Mouse (Mus musculus): ENCODE data around the gene Cx3cl1. TPM values are rescaled to one million over a fixed set of nuclear protein-coding genes. Genes with fewer than 3 reads are reported as not detected.

Gene Cx3cl1
- total RNA-seq, 2 experiments from 2014 or later = 2.1 to 2.3 TPM

- no peak for DNase-seq (ENCODE audit: low spot score in 2 of 2)
These were observed 28.6 kb downstream of the Cx3cl1 start for GRCm38 (mm10) chr8:94800278-94800968.

GRCm38 (mm10) chr8:94801293-94802095 is 29.7 kb downstream of the Cx3cl1 start:
- DNase-seq (ENCODE audit: low spot score in 2 of 2) = no peak

- DNase-seq (ENCODE audit: low spot score in 2 of 2) = no peak
These were observed 30.6 kb downstream of the Cx3cl1 start for GRCm38 (mm10) chr8:94802375-94802774.

GRCm38 (mm10) chr8:94803551-94803950 is 31.7 kb downstream of the Cx3cl1 start:
- DNase-seq (ENCODE audit: low spot score in 2 of 2) = no peak

GRCm38 (mm10) chr8:94804546-94805340 is 32.9 kb downstream of the Cx3cl1 start:
- no peak for DNase-seq (ENCODE audit: low spot score in 2 of 2)

- no peak for DNase-seq (ENCODE audit: low spot score in 2 of 2)
These were observed 34.0 kb downstream of the Cx3cl1 start for GRCm38 (mm10) chr8:94805811-94806210.

- no peak for DNase-seq (ENCODE audit: low spot score in 2 of 2)
These were observed 35.7 kb downstream of the Cx3cl1 start for GRCm38 (mm10) chr8:94807506-94807905.

- DNase-seq (ENCODE audit: low spot score in 2 of 2) = no peak
These were observed 36.6 kb downstream of the Cx3cl1 start for GRCm38 (mm10) chr8:94808372-94808771.

GRCm38 (mm10) chr8:94810153-94810552 is 38.3 kb downstream of the Cx3cl1 start, which contains the start of gene Ccl17:
Gene Ccl17, plus strand, starts transcription at chr8:94810453.
- DNase-seq (ENCODE audit: low spot score in 2 of 2) = no peak

- no peak for DNase-seq (ENCODE audit: low spot score in 2 of 2)
These were observed 39.0 kb downstream of the Cx3cl1 start for GRCm38 (mm10) chr8:94810855-94811254.

- DNase-seq (ENCODE audit: low spot score in 2 of 2) = no peak
These were observed 39.8 kb downstream of the Cx3cl1 start for GRCm38 (mm10) chr8:94811654-94812053.

- peak; percentile 59 to 78 for DNase-seq (ENCODE audit: low spot score in 2 of 2)
These were observed 40.9 kb downstream of the Cx3cl1 start for GRCm38 (mm10) chr8:94812645-94813098.

- no peak for DNase-seq (ENCODE audit: low spot score in 2 of 2)
These were observed 42.7 kb downstream of the Cx3cl1 start for GRCm38 (mm10) chr8:94814556-94814955.

- no peak for DNase-seq (ENCODE audit: low spot score in 2 of 2)
These were observed 46.1 kb downstream of the Cx3cl1 start for GRCm38 (mm10) chr8:94817933-94818332.

GRCm38 (mm10) chr8:94819671-94820179 is 47.9 kb downstream of the Cx3cl1 start:
- no peak for DNase-seq (ENCODE audit: low spot score in 2 of 2)

- DNase-seq (ENCODE audit: low spot score in 2 of 2) = no peak
These were observed 48.7 kb downstream of the Cx3cl1 start for GRCm38 (mm10) chr8:94820553-94820952.

- DNase-seq (ENCODE audit: low spot score in 2 of 2) = no peak
These were observed 49.6 kb downstream of the Cx3cl1 start for GRCm38 (mm10) chr8:94821381-94821780.

GRCm38 (mm10) chr8:94822637-94823560 is 51.1 kb downstream of the Cx3cl1 start:
- DNase-seq (ENCODE audit: low spot score in 2 of 2) = peak in 1 of 2 experiments; percentile 48

- DNase-seq (ENCODE audit: low spot score in 2 of 2) = no peak
These were observed 53.4 kb downstream of the Cx3cl1 start for GRCm38 (mm10) chr8:94825170-94825569.

GRCm38 (mm10) chr8:94826210-94826609 is 54.4 kb downstream of the Cx3cl1 start:
- no peak for DNase-seq (ENCODE audit: low spot score in 2 of 2)

All from gastrocnemius, postnatal 4 days (tissue).